Mouse (Mus musculus): ENCODE measurements around the gene Kctd14. TPM values are rescaled to one million over a fixed set of nuclear protein-coding genes. Genes with fewer than 3 reads are reported as not detected.
"Not testable (repeated sequence)": the region's sequence is repeated elsewhere in the genome, so short reads cannot be mapped to it uniquely, and the experiment has no call there.

The Kctd14 gene
- 9.8 and 9.9 TPM in 2 replicates for polyA plus RNA-seq (2016; fragmentation: Nextera tagmentation; extraction: Ambion mirVana)

DNA sequence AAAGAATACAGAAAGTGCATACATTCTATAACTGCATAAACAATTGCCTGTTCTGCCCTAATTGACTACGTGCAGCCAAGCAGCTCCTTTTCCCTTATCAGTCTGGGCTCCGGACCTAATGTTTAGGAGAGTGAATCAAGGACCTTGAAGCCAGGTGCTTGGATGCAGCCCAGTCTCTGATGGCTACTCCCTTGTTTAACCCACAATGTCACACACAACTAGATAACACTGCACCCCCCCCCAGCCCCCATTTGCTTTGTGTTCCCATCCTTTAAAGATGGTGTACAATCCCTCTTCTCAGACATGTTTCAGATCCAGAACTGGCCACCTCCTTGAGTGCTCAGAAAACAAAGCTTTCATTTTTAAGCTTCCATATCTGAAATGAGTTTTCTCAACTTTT is at the start of gene Kctd14:
Gene Kctd14, plus strand, starts transcription at position 301 of the 400 bp plus-strand sequence.
- not testable (repeated sequence) for H3K27me3 ChIP-seq (replicated peaks); H3K36me3 ChIP-seq; H3K9me3 ChIP-seq (replicated peaks); ATAC-seq; H3K4me3 ChIP-seq
- 59% methylated on average over 2 of the region's 2 CpGs for WGBS (ENCODE audit: insufficient replicate concordance)
- Histone ChIP-seq H3K4me2 (peak within 1 kb of the TSS; percentile 87), H3K27ac (peak within 1 kb of the TSS; percentile 96), H3K9ac (0 out of 2 replicates have a peak within 1 kb of the TSS, but pooled peaks have one; percentile 77), H3K4me1 (peaks cover 43% of the 10 kb centered on the region)

DNA sequence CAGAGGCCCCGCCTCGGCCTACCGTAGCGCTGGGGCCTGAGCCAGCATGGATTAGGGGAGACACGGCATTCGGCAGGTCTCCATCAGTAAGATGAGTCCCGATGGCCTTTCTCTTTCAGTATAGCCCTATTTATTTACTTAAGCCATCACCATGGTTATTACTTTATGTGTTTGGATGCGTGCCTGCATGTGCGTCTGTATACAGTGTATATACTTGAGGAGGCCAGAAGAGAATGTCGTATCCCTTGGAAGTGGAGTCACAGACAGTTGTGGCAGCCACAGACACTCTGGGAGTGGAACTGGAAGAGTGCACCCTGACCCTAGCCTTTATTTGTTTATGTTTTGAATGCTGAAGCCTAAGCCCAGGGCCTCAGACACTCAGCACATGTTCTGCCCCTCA is 44.0 kb upstream of the Kctd14 start:
- ATAC-seq, result no peak
- Histone ChIP-seq H3K27me3 (replicated peaks) (no peaks in the 10 kb centered on the region), H3K4me3 (no peak overlapping the region), H3K4me2 (no peak overlapping the region), H3K36me3 (peaks cover 78% of the 10 kb centered on the region), H3K9ac (no peak overlapping the region), H3K27ac (no peak overlapping the region), H3K4me1 (peaks cover 1% of the 10 kb centered on the region; the same call in 1 of the 2 replicates), H3K9me3 (replicated peaks) (no peaks in the 10 kb centered on the region; the same call in 1 of the 2 replicates)
- WGBS (ENCODE audit: insufficient replicate concordance), result 87% methylated on average over 10 of the region's 10 CpGs

- Histone ChIP-seq H3K4me1 (0 out of 2 replicates have a peak, but pooled peaks cover 12% of the 10 kb centered on the region), H3K9me3 (replicated peaks) (no peaks in the 10 kb centered on the region), H3K4me3 (no peak overlapping the region), H3K27me3 (replicated peaks) (no peaks in the 10 kb centered on the region), H3K4me2 (no peak overlapping the region), H3K27ac (no peak overlapping the region), H3K9ac (no peak overlapping the region), H3K36me3 (peaks cover 57% of the 10 kb centered on the region)
- WGBS (ENCODE audit: insufficient replicate concordance), result 86% methylated on average over 2 of the region's 2 CpGs
- ATAC-seq, result no peak
Observed at GRCm38 (mm10) chr7:97411106-97411505, 40.0 kb upstream of the Kctd14 start.

DNA sequence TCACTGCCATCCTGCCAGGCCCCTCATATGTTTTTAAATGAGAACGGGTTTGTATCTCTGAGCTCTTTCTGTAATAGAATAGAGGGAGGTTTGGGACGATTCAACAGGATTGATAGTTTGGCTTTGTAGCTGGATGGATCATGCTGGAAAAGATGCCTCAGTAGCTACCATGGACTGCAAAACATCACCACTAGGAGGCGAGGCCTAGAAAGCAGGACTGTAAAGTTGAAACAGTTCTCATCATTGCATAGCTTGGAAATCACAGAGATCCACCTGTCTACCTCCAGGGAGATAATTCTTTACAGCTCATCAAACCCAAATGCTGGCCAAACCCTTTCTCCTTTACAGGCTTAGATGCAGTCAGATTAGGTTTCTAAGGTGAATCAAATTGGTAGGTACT is 39.5 kb upstream of the Kctd14 start:
- Histone ChIP-seq H3K9ac (no peak overlapping the region), H3K9me3 (replicated peaks) (no peaks in the 10 kb centered on the region), H3K27me3 (replicated peaks) (no peaks in the 10 kb centered on the region), H3K4me2 (no peak overlapping the region), H3K4me1 (0 out of 2 replicates have a peak, but pooled peaks cover 12% of the 10 kb centered on the region), H3K27ac (no peak overlapping the region), H3K36me3 (peaks cover 54% of the 10 kb centered on the region), H3K4me3 (no peak overlapping the region)
- 70% methylated on average over 3 of the region's 3 CpGs for WGBS (ENCODE audit: insufficient replicate concordance)
- no peak for ATAC-seq

GRCm38 (mm10) chr7:97413981-97414380 is 37.1 kb upstream of the Kctd14 start:
- 67% methylated on average over 1 of the region's 1 CpGs for WGBS (ENCODE audit: insufficient replicate concordance)
- no peak overlapping the region for H3K4me2 ChIP-seq
- ATAC-seq, result no peak
- no peaks in the 10 kb centered on the region for H3K9me3 ChIP-seq (replicated peaks)
- H3K4me3 ChIP-seq, result no peak overlapping the region
- no peaks in the 10 kb centered on the region for H3K27me3 ChIP-seq (replicated peaks)
- no peak overlapping the region for H3K27ac ChIP-seq
- peaks cover 32% of the 10 kb centered on the region for H3K36me3 ChIP-seq
- 0 out of 2 replicates have a peak, but pooled peaks cover 12% of the 10 kb centered on the region for H3K4me1 ChIP-seq
- H3K9ac ChIP-seq, result no peak overlapping the region

DNA sequence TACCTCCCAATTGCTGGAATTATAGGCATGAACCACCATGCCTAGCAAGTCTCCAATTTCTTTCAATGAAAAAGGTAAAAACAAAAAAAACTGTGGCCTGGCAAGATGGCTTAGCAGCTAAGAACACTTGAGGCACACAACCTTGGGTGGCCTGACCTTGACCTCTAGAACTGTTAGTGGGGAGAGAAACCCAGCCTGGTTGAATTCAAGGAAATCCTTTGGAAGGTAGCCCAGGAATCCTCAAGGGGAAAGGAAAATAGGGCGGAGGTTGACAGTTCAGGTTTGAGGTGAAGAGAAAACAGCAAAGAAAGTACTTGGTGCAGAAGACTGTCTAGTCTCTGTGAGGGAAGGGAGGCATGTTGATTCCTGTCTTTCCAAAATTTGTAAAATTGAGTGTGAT is 36.7 kb upstream of the Kctd14 start:
- H3K4me1 ChIP-seq, result 0 out of 2 replicates have a peak, but pooled peaks cover 12% of the 10 kb centered on the region
- no peak overlapping the region for H3K4me3 ChIP-seq
- H3K36me3 ChIP-seq, result peaks cover 27% of the 10 kb centered on the region
- no peaks in the 10 kb centered on the region for H3K27me3 ChIP-seq (replicated peaks)
- no peak overlapping the region for H3K4me2 ChIP-seq
- ATAC-seq, result no peak
- 81% methylated on average over 1 of the region's 1 CpGs for WGBS (ENCODE audit: insufficient replicate concordance)
- no peak overlapping the region for H3K27ac ChIP-seq
- no peak overlapping the region for H3K9ac ChIP-seq
- H3K9me3 ChIP-seq (replicated peaks), result no peaks in the 10 kb centered on the region

GRCm38 (mm10) chr7:97414915-97415687 is 36.0 kb upstream of the Kctd14 start:
- Histone ChIP-seq H3K4me3 (no peak overlapping the region), H3K36me3 (peaks cover 20% of the 10 kb centered on the region), H3K27ac (no peak overlapping the region), H3K4me1 (0 out of 2 replicates have a peak, but pooled peaks cover 12% of the 10 kb centered on the region), H3K4me2 (no peak overlapping the region), H3K27me3 (replicated peaks) (no peaks in the 10 kb centered on the region), H3K9me3 (replicated peaks) (no peaks in the 10 kb centered on the region), H3K9ac (no peak overlapping the region)
- 0 out of 2 replicates have a peak, but pooled peaks have one; percentile 25 for ATAC-seq
- WGBS (ENCODE audit: insufficient replicate concordance), result 54% methylated on average over 9 of the region's 9 CpGs

DNA sequence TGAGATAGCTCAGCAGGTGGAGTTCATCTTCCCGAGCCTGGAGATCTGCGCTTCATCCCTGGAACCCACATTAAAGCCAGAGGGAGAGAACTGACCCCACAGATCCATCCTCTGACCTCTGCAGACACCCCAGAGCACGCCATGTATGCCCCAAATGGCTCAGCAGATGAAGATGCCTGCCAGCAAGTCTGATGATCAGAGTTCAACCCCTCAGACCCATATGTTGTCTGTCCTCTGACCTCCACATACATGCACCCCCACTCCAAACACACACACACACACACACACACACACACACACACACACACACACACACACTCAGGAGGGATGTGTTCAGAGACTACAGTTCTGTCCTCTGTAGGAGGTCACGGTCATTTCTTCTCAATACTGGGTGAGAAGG is 34.6 kb upstream of the Kctd14 start:
- H3K4me3 ChIP-seq, result no peak overlapping the region
- peaks cover 7% of the 10 kb centered on the region for H3K36me3 ChIP-seq
- H3K27ac ChIP-seq, result no peak overlapping the region
- H3K9me3 ChIP-seq (replicated peaks), result no peaks in the 10 kb centered on the region
- ATAC-seq, result no peak
- WGBS (ENCODE audit: insufficient replicate concordance), result 71% methylated on average over 4 of the region's 4 CpGs
- H3K27me3 ChIP-seq (replicated peaks), result no peaks in the 10 kb centered on the region
- no peak overlapping the region for H3K9ac ChIP-seq
- no peak overlapping the region for H3K4me2 ChIP-seq
- 0 out of 2 replicates have a peak, but pooled peaks cover 12% of the 10 kb centered on the region for H3K4me1 ChIP-seq

GRCm38 (mm10) chr7:97416906-97417777 is 34.0 kb upstream of the Kctd14 start, which contains the start of gene Thrsp:
TSS of gene Thrsp (minus strand) at chr7:97417730.
- Histone ChIP-seq H3K4me3 (no peak within 1 kb of the TSS), H3K36me3 (peaks cover 4% of the 10 kb centered on the region; the same call in 1 of the 2 replicates), H3K4me2 (no peak within 1 kb of the TSS), H3K27ac (no peak within 1 kb of the TSS), H3K9ac (no peak within 1 kb of the TSS), H3K9me3 (replicated peaks) (no peaks in the 10 kb centered on the region), H3K27me3 (replicated peaks) (no peaks in the 10 kb centered on the region), H3K4me1 (0 out of 2 replicates have a peak, but pooled peaks cover 12% of the 10 kb centered on the region)
- ATAC-seq, result no peak
- WGBS (ENCODE audit: insufficient replicate concordance), result 69% methylated on average over 25 of the region's 25 CpGs

GRCm38 (mm10) chr7:97418717-97419116 is 32.4 kb upstream of the Kctd14 start:
- Histone ChIP-seq H3K27me3 (replicated peaks) (no peaks in the 10 kb centered on the region), H3K4me1 (0 out of 2 replicates have a peak, but pooled peaks cover 10% of the 10 kb centered on the region), H3K4me3 (no peak overlapping the region), H3K36me3 (no peaks in the 10 kb centered on the region), H3K27ac (no peak overlapping the region), H3K9ac (no peak overlapping the region), H3K9me3 (replicated peaks) (no peaks in the 10 kb centered on the region), H3K4me2 (no peak overlapping the region)
- whole genome bisulfite sequencing (ENCODE audit: insufficient replicate concordance), result 72% methylated on average over 5 of the region's 5 CpGs
- no peak for ATAC-seq

DNA sequence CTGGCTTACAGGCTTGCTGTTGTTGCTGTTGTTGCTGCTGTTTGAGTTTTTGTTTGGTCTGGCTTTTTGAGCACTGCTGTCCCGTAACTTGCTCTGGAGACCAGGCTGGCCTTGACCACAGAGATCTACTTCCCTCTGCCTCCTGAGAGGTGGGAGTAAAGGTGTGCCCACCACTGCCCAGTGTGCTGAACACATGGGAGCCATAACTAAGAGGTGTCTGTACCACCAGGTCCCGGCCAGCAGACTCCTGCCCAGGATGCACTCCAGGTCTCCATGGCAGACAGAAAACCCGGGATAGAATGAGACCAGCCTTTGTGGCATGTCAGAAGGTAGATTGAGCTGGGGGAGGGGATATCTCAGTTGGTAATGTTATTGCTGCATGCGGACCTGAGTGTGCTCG is 32.0 kb upstream of the Kctd14 start:
- Histone ChIP-seq H3K9me3 (replicated peaks) (no peaks in the 10 kb centered on the region), H3K9ac (no peak overlapping the region), H3K4me1 (0 out of 2 replicates have a peak, but pooled peaks cover 7% of the 10 kb centered on the region), H3K36me3 (no peaks in the 10 kb centered on the region), H3K4me2 (no peak overlapping the region), H3K4me3 (no peak overlapping the region), H3K27ac (no peak overlapping the region), H3K27me3 (replicated peaks) (no peaks in the 10 kb centered on the region)
- 76% methylated on average over 5 of the region's 5 CpGs for WGBS (ENCODE audit: insufficient replicate concordance)
- ATAC-seq, result no peak
